Mouse (Mus musculus) adrenal gland (tissue): ENCODE results near the gene A930004D18Rik.

ENCODE experiments used
- intact Hi-C: fragments of 180-260 bp; cut with DNase I; formaldehyde crosslinking; loops from one replicate; pipeline ENCODE4 v1.15.1; 2025
- long read RNA-seq, 2 experiments: library from polyadenylated mRNA; unstranded; transcript quantifications; one replicate each; pipeline ENCODE4 v2.0.0; 2020; ENCODE audit warnings: borderline replicate concordance in 1 of 2; ENCODE audit not compliant: insufficient replicate concordance in 1 of 2

The A930004D18Rik gene
- long read RNA-seq, experiment 1: 0 reads
- long read RNA-seq, experiment 2, partial matches to known transcripts: 0 of 1 reads
- long read RNA-seq, experiment 2, other reads (novel, unspliced or antisense): 0 of 1 reads

DNA sequence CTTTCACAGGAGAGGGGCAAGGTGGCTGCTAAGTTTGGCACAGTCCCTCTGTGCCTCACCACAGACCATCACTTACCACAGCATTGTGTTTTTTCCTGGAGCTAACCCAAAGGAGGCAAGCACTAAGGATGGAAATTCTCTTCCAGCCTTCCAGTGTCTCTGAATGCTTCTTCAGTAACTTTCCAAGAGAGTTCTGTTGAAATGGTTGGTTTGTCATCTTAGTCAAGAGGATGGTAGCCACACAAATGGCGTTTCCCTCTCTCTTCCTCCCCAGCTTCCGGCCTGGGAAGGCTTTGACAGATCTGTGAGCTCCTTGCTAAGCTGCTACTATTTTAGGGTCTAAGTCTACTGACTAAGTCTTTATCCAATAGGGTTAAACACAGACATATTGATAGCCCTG lies at the start of gene A930004D18Rik:
A930004D18Rik (minus strand) TSS at position 247 of the 400 bp plus-strand sequence.
- intact Hi-C loops: loop anchor here (5.0 kb wide), 1 partner anchor 655 kb away; the partner anchor contains the start of gene Spag6

DNA sequence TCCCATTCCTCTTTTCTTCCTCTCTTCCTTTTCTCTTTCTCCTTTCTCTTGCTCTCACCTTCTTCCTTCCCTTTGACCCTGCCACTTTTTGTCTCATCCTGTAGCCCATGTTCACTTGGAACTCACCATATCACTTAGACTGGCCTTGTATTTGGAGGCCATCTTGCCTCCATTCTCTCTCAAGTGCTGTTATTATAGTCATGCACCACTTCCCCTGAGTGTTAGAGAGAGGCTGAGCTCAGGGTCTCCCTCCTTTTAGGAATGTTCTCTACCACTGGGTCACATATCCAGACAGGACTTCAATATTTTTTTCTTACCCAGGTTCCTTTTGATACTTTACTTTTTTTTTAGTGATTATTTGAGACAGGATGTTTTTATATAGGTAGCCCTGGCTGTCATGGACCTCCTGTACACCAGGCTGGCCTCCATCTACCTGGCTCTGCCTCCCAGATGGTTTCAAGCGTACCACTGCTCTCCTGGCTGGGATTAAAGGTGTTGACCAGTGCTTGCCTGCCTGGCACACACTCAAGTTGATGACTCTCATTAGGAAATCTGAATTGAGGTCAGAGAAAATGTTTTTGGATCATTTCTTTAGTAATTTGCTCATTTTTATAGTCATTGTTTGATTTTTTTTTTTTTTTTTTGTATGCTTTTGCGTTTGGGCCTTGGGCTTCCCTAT lies 42.8 kb upstream of the A930004D18Rik start:
- intact Hi-C loops: no loop called here

GRCm38 (mm10) chr2:18071947-18072346 lies 34.4 kb upstream of the A930004D18Rik start:
- intact Hi-C loops: no loop called here

DNA sequence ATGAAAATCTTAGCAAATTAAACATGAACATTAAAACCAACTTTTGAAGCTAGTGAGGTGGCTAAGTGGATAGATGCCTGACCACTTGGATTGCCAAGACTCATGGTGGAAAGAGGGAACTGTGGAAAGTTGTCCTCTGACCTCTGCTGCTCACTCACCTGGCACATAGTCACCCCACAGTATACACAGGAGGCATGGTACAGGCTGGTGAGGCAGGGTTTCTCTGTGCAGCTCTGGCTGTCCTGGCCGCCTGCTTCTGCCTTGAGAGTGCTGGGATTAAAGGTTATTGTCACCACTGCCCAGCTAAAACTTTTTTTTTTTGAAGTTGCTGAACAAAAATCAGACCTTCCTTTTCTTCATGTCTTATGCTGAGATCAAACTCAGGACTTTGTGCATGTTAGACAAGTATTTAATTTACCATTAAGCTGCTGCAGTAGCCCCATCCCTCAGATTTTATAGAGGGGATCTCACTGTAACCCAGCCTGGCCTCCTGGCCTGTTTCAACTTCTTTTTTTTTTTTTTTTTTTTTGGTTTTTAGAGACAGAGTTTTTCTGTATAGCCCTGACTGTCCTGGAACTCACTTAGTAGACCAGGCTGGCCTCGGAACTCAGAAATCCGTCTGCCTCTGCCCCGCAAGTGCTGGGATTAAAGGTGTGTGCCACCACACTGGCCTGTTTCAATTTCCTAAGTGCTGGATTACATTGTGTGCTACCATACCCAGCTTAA lies 30.7 kb upstream of the A930004D18Rik start:
- intact Hi-C loops: loop anchor here (5.0 kb wide), 1 partner anchor 44 kb away; no protein-coding TSS in a partner anchor

- intact Hi-C loops: loop anchor here (5.0 kb wide), 1 partner anchor 46 kb away; no protein-coding TSS in a partner anchor
Observed at GRCm38 (mm10) chr2:18066436-18066835, 28.9 kb upstream of the A930004D18Rik start.

GRCm38 (mm10) chr2:18065708-18066030 lies 28.1 kb upstream of the A930004D18Rik start:
- intact Hi-C loops: loop anchor here (2.0 to 5.0 kb wide), 2 partner anchors 37 to 47 kb away; no protein-coding TSS in a partner anchor

- intact Hi-C loops: loop anchor here (2.0 to 5.0 kb wide), 2 partner anchors 36 to 47 kb away; no protein-coding TSS in a partner anchor
Observed at GRCm38 (mm10) chr2:18064941-18065707, 27.6 kb upstream of the A930004D18Rik start.

GRCm38 (mm10) chr2:18064356-18064858 lies 26.9 kb upstream of the A930004D18Rik start:
- intact Hi-C loops: loop anchor here (2.0 kb wide), 1 partner anchor 36 kb away; no protein-coding TSS in a partner anchor

DNA sequence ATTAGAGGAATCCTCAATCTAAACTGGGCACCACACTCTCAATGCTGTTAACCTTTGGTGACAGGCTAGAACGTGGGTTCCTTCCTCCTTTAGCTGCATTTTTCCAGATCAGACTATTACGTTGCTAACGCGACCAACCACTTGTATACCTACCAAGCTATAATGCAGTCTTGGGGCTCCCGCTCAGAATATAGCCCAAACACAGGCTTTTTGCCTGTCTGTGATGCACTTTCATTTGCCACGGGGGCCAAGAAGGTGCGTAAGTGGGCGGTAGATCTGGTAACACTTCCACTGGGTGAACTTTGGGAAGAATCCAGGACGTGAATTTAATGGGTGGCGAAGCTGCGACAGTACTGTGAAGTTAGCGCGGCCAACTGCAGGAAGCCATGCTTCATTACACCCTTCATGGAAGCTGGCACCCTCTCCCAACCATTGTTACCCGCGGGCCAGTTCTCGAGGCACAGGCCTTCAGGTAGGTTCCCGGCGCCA lies 26.3 kb upstream of the A930004D18Rik start:
- intact Hi-C loops: loop anchor here (2.0 kb wide), 2 partner anchors 15 to 35 kb away; partner anchors contain the start of gene Skida1

DNA sequence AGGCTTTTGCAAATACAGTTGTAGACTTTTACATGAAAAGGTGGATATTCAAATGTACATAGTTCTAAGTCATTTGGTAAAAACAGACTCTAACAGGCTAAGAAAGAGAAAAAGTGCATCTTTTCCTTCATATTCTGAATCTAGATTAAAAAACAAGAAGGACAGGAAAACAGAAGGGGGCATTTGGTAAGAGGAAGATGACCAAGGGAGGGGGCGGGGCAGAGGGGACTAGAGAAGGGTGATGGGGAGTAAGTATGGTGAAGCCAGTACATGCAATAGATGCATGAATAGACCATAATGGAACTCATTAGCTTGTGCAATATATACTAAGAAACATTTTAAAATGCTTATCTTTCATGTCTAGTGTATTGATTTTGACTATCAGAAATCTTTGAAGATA lies 22.9 kb upstream of the A930004D18Rik start:
- intact Hi-C loops: no loop called here

DNA sequence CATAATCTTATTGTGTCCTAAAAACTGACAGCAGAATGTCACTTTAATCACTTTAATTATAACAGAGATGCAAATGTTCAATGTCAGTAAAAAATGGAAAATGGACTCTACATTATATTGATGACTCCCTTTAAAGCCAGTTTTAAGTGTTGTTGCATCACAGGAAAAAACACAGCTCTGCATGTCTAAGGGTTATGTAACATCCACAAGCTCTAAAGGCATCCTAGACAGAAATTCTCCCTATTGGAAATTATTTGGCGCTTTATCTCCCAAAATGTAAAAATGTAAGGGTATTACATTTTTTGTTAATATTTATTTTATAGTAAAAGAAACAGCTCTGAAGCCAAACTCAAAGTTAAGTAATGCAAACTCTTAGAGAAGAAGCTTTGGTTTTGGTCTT lies 22.4 kb upstream of the A930004D18Rik start:
- intact Hi-C loops: loop anchor here (5.0 kb wide), 2 partner anchors 617 to 632 kb away; partner anchors contain the start of genes Bmi1 and Spag6

GRCm38 (mm10) chr2:18059063-18059462 lies 21.5 kb upstream of the A930004D18Rik start:
- intact Hi-C loops: loop anchor here (5.0 kb wide), 2 partner anchors 618 to 633 kb away; partner anchors contain the start of genes Bmi1 and Spag6

DNA sequence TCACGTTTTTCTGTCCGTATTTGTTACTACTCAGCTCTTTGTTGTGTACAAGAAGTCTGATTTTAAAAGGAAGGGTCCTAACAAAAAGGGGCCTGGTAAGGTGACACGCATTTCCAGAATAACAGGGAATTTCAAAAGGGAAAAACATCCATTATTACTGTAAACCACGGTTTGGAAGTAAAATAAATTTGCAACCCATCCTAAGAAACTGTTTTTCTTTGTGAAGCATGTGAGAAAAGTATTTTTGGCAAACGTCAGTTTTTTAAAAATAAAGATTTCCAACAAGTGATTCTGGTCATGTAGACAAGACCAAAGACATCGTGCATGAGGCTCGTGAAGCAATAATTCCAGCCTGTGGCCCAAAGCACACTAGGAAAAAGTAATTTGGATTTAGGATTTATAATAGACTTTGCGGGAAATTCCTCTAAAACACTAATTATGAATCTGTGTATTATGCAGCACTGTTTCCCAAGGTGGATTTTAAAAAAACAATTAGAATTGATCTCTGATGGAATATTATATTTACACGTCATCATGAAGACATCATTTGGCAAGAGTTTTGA lies 20.7 kb upstream of the A930004D18Rik start:
- intact Hi-C loops: loop anchor here (5.0 kb wide), 2 partner anchors 619 to 634 kb away; partner anchors contain the start of genes Bmi1 and Spag6

DNA sequence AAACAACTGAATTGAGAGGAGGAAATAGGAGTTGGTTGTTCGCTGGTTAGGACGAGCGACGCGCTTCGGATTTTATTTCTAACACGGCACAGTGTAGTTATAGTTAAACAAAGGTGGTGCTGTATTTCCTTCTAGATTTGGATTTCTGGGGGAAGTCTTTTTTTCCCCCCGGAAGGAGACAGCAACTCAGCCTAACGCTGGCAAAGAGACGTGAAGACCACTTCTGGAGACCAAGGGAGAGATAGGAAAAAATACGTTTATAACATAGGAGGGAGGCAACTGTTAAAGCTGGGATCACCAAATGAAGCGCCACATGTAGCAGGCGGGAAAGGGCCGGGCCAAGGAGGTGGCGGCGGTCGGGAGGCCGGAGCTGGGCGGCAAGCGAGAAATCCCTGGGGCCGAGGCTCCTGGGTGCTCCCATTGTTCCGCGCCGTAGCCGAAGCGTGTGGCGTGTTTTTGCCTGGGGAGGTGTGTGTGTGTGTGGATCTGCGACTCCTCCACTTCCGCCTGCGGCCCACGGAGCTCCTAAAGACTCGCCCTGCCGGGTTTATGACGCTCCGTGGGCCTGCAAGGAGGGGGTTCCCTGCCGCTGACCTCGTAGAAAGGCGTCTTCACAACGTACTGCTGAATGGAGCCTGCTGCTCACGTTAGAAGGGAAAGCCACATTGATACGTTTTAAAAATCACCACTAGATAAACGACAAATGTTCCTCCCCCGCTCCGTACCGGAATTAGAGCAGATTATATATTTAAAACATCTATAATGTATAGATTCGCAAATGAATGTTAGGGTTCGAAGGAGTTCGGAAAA lies 20.0 kb upstream of the A930004D18Rik start:
- intact Hi-C loops: loop anchor here (5.0 kb wide), 2 partner anchors 620 to 635 kb away; partner anchors contain the start of genes Bmi1 and Spag6

- intact Hi-C loops: loop anchor here (5.0 kb wide), 2 partner anchors 620 to 635 kb away; partner anchors contain the start of genes Bmi1 and Spag6
Observed at GRCm38 (mm10) chr2:18056786-18057255, 19.3 kb upstream of the A930004D18Rik start.

GRCm38 (mm10) chr2:18055929-18056785 lies 18.6 kb upstream of the A930004D18Rik start:
- intact Hi-C loops: loop anchor here (5.0 kb wide), 2 partner anchors 621 to 636 kb away; partner anchors contain the start of genes Bmi1 and Spag6

- intact Hi-C loops: loop anchor here (5.0 kb wide), 2 partner anchors 622 to 637 kb away; partner anchors contain the start of genes Bmi1 and Spag6
Observed at GRCm38 (mm10) chr2:18055016-18055928, 17.7 kb upstream of the A930004D18Rik start, which contains the start of gene Mllt10. TSS of gene Mllt10 (plus strand) at chr2:18055237.
